Mouse (Mus musculus): ENCODE measurements around the gene Socs7.

Socs7 gene

DNA sequence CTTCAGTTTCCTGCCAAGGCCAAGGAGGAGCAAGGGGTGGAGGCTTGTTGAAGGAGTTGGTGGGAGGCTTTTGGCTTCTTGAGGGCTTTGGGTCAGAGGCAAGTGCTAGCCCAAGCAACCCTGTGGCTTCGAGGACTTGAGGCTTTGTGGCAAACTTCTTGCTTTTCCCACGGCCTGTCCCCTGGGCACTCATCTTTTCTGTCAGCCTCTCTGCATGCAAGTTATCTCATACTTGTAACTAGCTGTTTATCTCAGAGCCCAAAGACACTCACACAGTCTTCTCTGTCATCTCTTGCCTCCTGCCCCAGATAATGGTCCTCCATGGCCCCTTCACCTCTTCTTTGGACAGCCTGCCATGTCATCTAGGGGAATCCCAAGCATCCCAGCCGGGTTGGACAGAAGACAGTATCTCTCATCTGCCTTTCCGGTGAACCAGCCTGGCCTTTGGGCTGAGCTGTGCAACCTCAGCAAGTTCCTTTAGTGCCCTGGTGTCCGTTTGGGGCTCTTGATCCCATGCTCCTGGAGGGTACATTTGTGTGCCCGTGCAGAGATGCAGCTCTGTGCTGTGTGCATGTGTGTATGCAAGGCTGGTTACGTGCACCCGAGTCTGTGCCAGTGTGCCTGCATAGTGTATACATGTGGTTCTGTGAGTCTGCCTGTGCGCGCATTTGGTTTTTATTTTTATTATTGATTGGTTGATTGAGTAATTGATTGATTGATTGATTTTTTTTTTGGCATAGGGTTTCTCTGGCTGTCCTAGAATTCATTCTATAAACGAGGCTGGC is 80.7 kb downstream of the Socs7 start:
- in situ Hi-C loops (cut with MboI), result no loop called here

DNA sequence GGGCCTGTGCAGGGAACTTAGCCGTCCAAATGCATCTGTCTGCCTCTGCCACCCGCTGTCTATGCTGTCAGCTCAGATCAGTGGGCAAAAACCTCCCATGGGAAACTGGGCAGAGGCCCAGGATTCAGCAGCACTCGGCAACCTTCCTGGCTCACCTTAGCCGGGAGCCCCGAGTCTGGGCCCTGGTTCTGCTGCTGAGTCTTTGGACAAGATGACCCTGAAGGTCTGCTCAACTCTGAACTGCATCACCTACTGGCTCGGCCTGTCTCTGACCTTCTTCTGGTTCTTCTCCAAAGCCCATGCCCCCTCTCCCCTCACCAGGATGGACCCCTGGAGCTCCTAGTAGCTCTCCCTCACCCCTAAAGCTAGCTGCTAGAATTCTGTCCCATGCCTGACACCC is 83.2 kb downstream of the Socs7 start:
- in situ Hi-C loops (cut with MboI), result no loop called here

DNA sequence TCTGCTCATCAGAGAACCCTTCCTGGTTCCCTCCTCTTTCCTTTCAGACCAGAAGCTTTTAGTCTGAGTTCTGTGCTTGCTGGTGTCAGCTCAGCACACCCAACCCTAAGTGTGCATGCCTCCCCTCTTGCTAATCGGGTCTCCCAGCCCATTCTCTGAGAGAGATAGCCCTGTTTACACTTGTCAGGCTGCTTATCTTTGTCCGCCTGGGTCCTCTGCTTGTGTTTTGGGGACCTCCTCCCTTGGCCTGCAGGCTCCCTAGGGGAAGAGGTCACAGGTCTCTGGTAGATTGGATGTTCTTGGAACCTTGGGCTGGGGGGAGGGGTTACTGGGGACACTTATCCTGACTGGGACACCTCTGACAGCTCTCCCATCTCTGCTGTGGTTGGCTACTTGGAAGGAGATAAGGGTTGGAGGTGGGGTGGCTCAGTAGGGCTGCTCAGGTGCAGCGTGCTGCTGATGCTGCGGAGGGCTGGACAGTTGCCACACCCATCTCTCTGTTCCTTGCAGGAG is 83.7 kb downstream of the Socs7 start:
- in situ Hi-C loops (cut with MboI), result no loop called here

DNA sequence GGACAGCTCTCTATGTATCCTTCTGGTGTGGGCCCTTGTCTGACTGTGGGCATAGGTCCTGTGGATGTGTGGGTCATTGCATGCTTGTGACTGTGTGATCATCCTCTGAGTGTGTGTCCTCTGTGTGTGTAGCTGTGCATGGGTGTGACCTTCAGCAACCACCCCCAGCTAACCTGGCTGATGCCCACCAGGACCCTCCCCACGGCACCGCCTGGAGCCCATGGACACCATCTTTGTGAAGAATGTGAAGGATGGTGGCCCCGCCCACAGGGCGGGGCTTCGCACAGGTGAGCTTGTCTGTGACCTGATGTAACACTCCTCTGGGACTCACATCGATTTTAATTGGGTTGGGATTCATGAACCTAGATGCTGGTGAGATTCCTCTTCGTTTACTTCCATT is 85.6 kb downstream of the Socs7 start:
- in situ Hi-C loops (cut with MboI), result no loop called here
